ENCODE assay signal across 18 mouse cellular contexts in the genomic region with DNA sequence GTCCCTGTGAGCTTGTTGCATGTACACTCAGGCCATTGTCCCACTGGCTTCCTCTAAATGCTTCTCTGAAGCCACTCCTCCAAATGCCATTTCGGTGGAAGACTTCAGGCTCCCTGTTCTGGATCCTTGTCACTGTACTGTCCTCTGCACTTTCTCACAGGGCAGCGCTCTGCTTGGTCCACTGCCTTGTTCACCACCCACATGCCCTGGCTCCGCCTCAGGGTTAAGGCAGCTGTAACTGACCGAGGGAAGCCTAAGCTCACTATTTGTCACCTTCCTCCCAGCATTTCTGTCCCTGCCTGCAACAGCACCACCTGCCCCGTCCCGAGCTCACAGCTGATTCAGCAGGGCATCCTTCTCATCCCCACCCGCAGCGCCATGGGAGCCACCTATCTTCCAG. TPM values are rescaled to one million over a fixed set of nuclear protein-coding genes. Genes with fewer than 3 reads are reported as not detected.
A peak's percentile ranks its signal among the peaks of the same experiment; 100 is the strongest.
DNase-seq lines count a peak whose midpoint lies in the region; ATAC-seq and TF ChIP-seq lines count a peak whose summit lies in the region.
"Had no signal": no experiment of that assay in that cellular context is flagged by ENCODE, and none has a peak within 500 bp of the region (broad histone marks: within the 10 kb centered on the region; RNA-seq: fewer than 3 reads in every experiment).

No protein-coding gene starts in this region.

- H3K27ac ChIP-seq in heart, embryonic 10.5 days, result no peak overlapping the region
- no peak overlapping the region for H3K27ac ChIP-seq in heart, embryonic 11.5 days (ENCODE audit: low read depth, low read length)
- H3K27ac ChIP-seq in kidney, adult 2 months (ENCODE audit: insufficient read depth, low read depth, low read length), result no peak overlapping the region
- H3K27ac ChIP-seq in kidney, embryonic 15.5 days, result no peak overlapping the region
- H3K27ac ChIP-seq: embryonic facial prominence, embryonic 13.5 days; forebrain, embryonic 13.5 days; gastrocnemius, adult 2 months; hindbrain, embryonic 15.5 days had no signal

- H3K9me3 ChIP-seq in heart, embryonic 10.5 days, result no peaks in the 10 kb centered on the region
- no peaks in the 10 kb centered on the region for H3K9me3 ChIP-seq in heart, embryonic 11.5 days (replicated peaks; ENCODE audit: control insufficient read depth, low read length)
- H3K9me3 ChIP-seq in kidney, embryonic 15.5 days (replicated peaks), result no peaks in the 10 kb centered on the region
- H3K9me3 ChIP-seq: embryonic facial prominence, embryonic 13.5 days; forebrain, embryonic 13.5 days; heart, embryonic 12.5 days; hindbrain, embryonic 15.5 days had no signal

- no peak overlapping the region for H3K4me2 ChIP-seq in heart, embryonic 11.5 days
- no peak overlapping the region for H3K4me2 ChIP-seq in kidney, embryonic 15.5 days
- H3K4me2 ChIP-seq: embryonic facial prominence, embryonic 13.5 days; forebrain, embryonic 13.5 days; heart, embryonic 12.5 days; hindbrain, embryonic 15.5 days had no signal

- ATAC-seq in heart, embryonic 11.5 days (replicated peaks; ENCODE audit: insufficient number of reproducible peaks, low FRiP score, low TSS enrichment), result no peak
- ATAC-seq in kidney, embryonic 15.5 days (replicated peaks; ENCODE audit: low FRiP score), result no peak
- ATAC-seq: forebrain, embryonic 13.5 days had no signal

- H3K4me3 ChIP-seq in heart, embryonic 10.5 days, result no peak overlapping the region
- no peak overlapping the region for H3K4me3 ChIP-seq in heart, embryonic 11.5 days (ENCODE audit: low read depth, low read length)
- H3K4me3 ChIP-seq in kidney, adult 2 months (ENCODE audit: insufficient read depth, low read depth, low read length), result no peak overlapping the region
- H3K4me3 ChIP-seq in kidney, embryonic 15.5 days (replicated peaks), result no peak overlapping the region
- H3K4me3 ChIP-seq: embryonic facial prominence, embryonic 13.5 days; forebrain, embryonic 13.5 days; gastrocnemius, adult 2 months; heart, embryonic 12.5 days; hindbrain, embryonic 15.5 days had no signal

- H3K9ac ChIP-seq in heart, embryonic 11.5 days (ENCODE audit: low read depth, low read length), result no peak overlapping the region
- no peak overlapping the region for H3K9ac ChIP-seq in kidney, embryonic 15.5 days
- H3K9ac ChIP-seq: embryonic facial prominence, embryonic 13.5 days; forebrain, embryonic 13.5 days; heart, embryonic 12.5 days; hindbrain, embryonic 15.5 days had no signal

- peaks cover 66% of the 10 kb centered on the region for H3K36me3 ChIP-seq in heart, embryonic 10.5 days
- H3K36me3 ChIP-seq in heart, embryonic 11.5 days (ENCODE audit: control insufficient read depth, insufficient read depth, low read length), result peaks cover 23% of the 10 kb centered on the region
- H3K36me3 ChIP-seq in kidney, adult 2 months (ENCODE audit: control insufficient read depth, insufficient read depth, low read length), result peaks cover 2% of the 10 kb centered on the region; the same call in 1 of the 2 replicates
- H3K36me3 ChIP-seq in kidney, embryonic 15.5 days, result peaks cover 62% of the 10 kb centered on the region

- no peak for TF ChIP-seq POLR2A in kidney, adult 2 months (IDR thresholded peaks at IDR 0.05; ENCODE audit: low read depth, low read length)

- 78% methylated on average over 8 of the region's 8 CpGs for WGBS in heart, embryonic 10.5 days
- 72% methylated on average over 8 of the region's 8 CpGs for WGBS in heart, embryonic 11.5 days (ENCODE audit: insufficient replicate concordance)
- WGBS in kidney, adult 2 months, result 40% methylated on average over 8 of the region's 8 CpGs
- WGBS in kidney, embryonic 15.5 days, result 66% methylated on average over 8 of the region's 8 CpGs

- peak; percentile 69 for DNase-seq in heart, embryonic 10.5 days (ENCODE audit: low spot score)
- peak; percentile 78 for DNase-seq in kidney, adult 2 months
- DNase-seq in kidney, postnatal 25 days, result peak; percentile 63 to 86
- DNase-seq in gastrocnemius, postnatal 36 days, result no peak
- no peak for DNase-seq in adrenal gland, adult 18-20 months (ENCODE audit: low spot score in 2 of 2)
- DNase-seq: adrenal gland, postnatal 14 days; cerebellum, adult 11-12 months; cerebellum, adult 9-10 months; gastrocnemius, adult 2 months; gastrocnemius, postnatal 25 days; heart, adult 11 months; heart, postnatal 36 days had no signal

- H3K4me1 ChIP-seq in heart, embryonic 10.5 days, result peaks cover 43% of the 10 kb centered on the region
- H3K4me1 ChIP-seq in heart, embryonic 11.5 days (ENCODE audit: control insufficient read depth, insufficient read depth, low read length), result peaks cover 25% of the 10 kb centered on the region
- H3K4me1 ChIP-seq in kidney, adult 2 months (ENCODE audit: control insufficient read depth, insufficient read depth, low read length), result peaks cover 26% of the 10 kb centered on the region
- peaks cover 37% of the 10 kb centered on the region for H3K4me1 ChIP-seq in kidney, embryonic 15.5 days

- intact Hi-C loops in gastrocnemius, postnatal 36 days (cut with DNase I), result no loop called here

- TF ChIP-seq CTCF in kidney, adult 2 months (conservative IDR thresholded peaks at IDR 0.05; ENCODE audit: insufficient read depth, insufficient read length, low read depth, low read length), result no peak

- H3K27me3 ChIP-seq in heart, embryonic 10.5 days (ENCODE audit: insufficient read depth, poor library complexity, severe bottlenecking), result no peaks in the 10 kb centered on the region
- H3K27me3 ChIP-seq in heart, embryonic 11.5 days (ENCODE audit: control insufficient read depth, insufficient read depth, low read length), result no peaks in the 10 kb centered on the region
- no peaks in the 10 kb centered on the region for H3K27me3 ChIP-seq in kidney, adult 2 months (replicated peaks; ENCODE audit: control insufficient read depth, insufficient read depth, low read length)
- no peaks in the 10 kb centered on the region for H3K27me3 ChIP-seq in kidney, embryonic 15.5 days
- H3K27me3 ChIP-seq: embryonic facial prominence, embryonic 13.5 days; forebrain, embryonic 13.5 days; heart, embryonic 12.5 days; hindbrain, embryonic 15.5 days had no signal

RNA-seq across cellular contexts. Expression of gene Inpp5e, which starts 5.7 kb away (rescaled TPM):
- 20.5 and 22.7 TPM in 2 replicates for polyA plus RNA-seq in heart, embryonic 10.5 days (2016; fragmentation: Nextera tagmentation; extraction: Ambion mirVana)
- polyA plus RNA-seq in heart, embryonic 11.5 days (2014; fragmentation: Nextera tagmentation; extraction: Ambion mirVana), result 14.1 and 14.2 TPM in 2 replicates
- 28.2 and 37.5 TPM in 2 replicates for polyA plus RNA-seq in kidney, adult 2 months (2012; rRNA removed)
- 22.4 and 25.8 TPM in 2 replicates for polyA plus RNA-seq in kidney, embryonic 15.5 days (2015; fragmentation: Nextera tagmentation; extraction: Ambion mirVana)
- total RNA-seq in gastrocnemius, postnatal 36 days (2021), result 1 to 10 TPM; 7.4 TPM
- 10 to 100 TPM; 13.9 to 16.1 TPM for total RNA-seq in adrenal gland, adult 18-20 months (2021)

RNA-seq across cellular contexts. Expression of gene Pmpca, which starts 14.2 kb away (rescaled TPM):
- polyA plus RNA-seq in heart, embryonic 10.5 days (2016; fragmentation: Nextera tagmentation; extraction: Ambion mirVana), result 153 and 171 TPM in 2 replicates
- polyA plus RNA-seq in heart, embryonic 11.5 days (2014; fragmentation: Nextera tagmentation; extraction: Ambion mirVana), result 112 and 134 TPM in 2 replicates
- 50.6 and 54.0 TPM in 2 replicates for polyA plus RNA-seq in kidney, adult 2 months (2012; rRNA removed)
- polyA plus RNA-seq in kidney, embryonic 15.5 days (2015; fragmentation: Nextera tagmentation; extraction: Ambion mirVana), result 113 TPM in 2 replicates
- 100 to 1,000 TPM; 137 TPM for total RNA-seq in gastrocnemius, postnatal 36 days (2021)
- 100 to 1,000 TPM; 139 to 150 TPM for total RNA-seq in adrenal gland, adult 18-20 months (2021)

RNA-seq across cellular contexts. Expression of gene Entr1, which starts 14.2 kb away (rescaled TPM):
- 94.7 and 113 TPM in 2 replicates for polyA plus RNA-seq in heart, embryonic 10.5 days (2016; fragmentation: Nextera tagmentation; extraction: Ambion mirVana)
- 87.4 and 89.1 TPM in 2 replicates for polyA plus RNA-seq in heart, embryonic 11.5 days (2014; fragmentation: Nextera tagmentation; extraction: Ambion mirVana)
- 102 and 110 TPM in 2 replicates for polyA plus RNA-seq in kidney, adult 2 months (2012; rRNA removed)
- polyA plus RNA-seq in kidney, embryonic 15.5 days (2015; fragmentation: Nextera tagmentation; extraction: Ambion mirVana), result 110 and 115 TPM in 2 replicates
- total RNA-seq in gastrocnemius, postnatal 36 days (2021), result 10 to 100 TPM; 22.5 to 24.0 TPM
- 100 to 1,000 TPM; 114 to 119 TPM for total RNA-seq in adrenal gland, adult 18-20 months (2021)

RNA-seq across cellular contexts. Expression of gene Snapc4, which starts 22.9 kb away (rescaled TPM):
- polyA plus RNA-seq in heart, embryonic 10.5 days (2016; fragmentation: Nextera tagmentation; extraction: Ambion mirVana), result 27.1 and 31.7 TPM in 2 replicates
- polyA plus RNA-seq in heart, embryonic 11.5 days (2014; fragmentation: Nextera tagmentation; extraction: Ambion mirVana), result 16.8 and 18.2 TPM in 2 replicates
- polyA plus RNA-seq in kidney, adult 2 months (2012; rRNA removed), result 21.9 and 25.2 TPM in 2 replicates
- polyA plus RNA-seq in kidney, embryonic 15.5 days (2015; fragmentation: Nextera tagmentation; extraction: Ambion mirVana), result 27.9 and 31.3 TPM in 2 replicates
- 1 to 10 TPM; 3.7 to 9.0 TPM for total RNA-seq in gastrocnemius, postnatal 36 days (2021)
- 10 to 100 TPM; 31.0 to 36.5 TPM for total RNA-seq in adrenal gland, adult 18-20 months (2021)

RNA-seq across cellular contexts. Expression of gene Sec16a, which starts 41.7 kb away (rescaled TPM):
- 24.7 and 26.4 TPM in 2 replicates for polyA plus RNA-seq in heart, embryonic 10.5 days (2016; fragmentation: Nextera tagmentation; extraction: Ambion mirVana)
- polyA plus RNA-seq in heart, embryonic 11.5 days (2014; fragmentation: Nextera tagmentation; extraction: Ambion mirVana), result 23.6 and 27.1 TPM in 2 replicates
- polyA plus RNA-seq in kidney, adult 2 months (2012; rRNA removed), result 71.1 and 87.5 TPM in 2 replicates
- polyA plus RNA-seq in kidney, embryonic 15.5 days (2015; fragmentation: Nextera tagmentation; extraction: Ambion mirVana), result 25.3 and 26.0 TPM in 2 replicates
- 10 to 100 TPM; 21.0 to 23.9 TPM for total RNA-seq in gastrocnemius, postnatal 36 days (2021)
- 10 to 100 TPM; 52.2 to 69.1 TPM for total RNA-seq in adrenal gland, adult 18-20 months (2021)

Comparison
In these comparisons a context has a peak if more than half of its experiments do, and no peak if none do; other contexts are left out.
1. DNase-seq: peak in heart, embryonic 10.5 days (single experiment), kidney, adult 2 months (single experiment) and kidney, postnatal 25 days (2 of 2); none in gastrocnemius, postnatal 36 days (0 of 2) and adrenal gland, adult 18-20 months (0 of 2).